Mouse (Mus musculus) small intestine, adult 2 months (tissue): ENCODE measurements around the gene Ruvbl1. TPM values are rescaled to one million over a fixed set of nuclear protein-coding genes. Genes with fewer than 3 reads are reported as not detected.

Source experiments
- H3K27ac ChIP-seq: fragments of 200-500 bp; 2 replicates; pipeline ENCODE4 v1.5.1; 2012; ENCODE audit warnings: low read depth, low read length, control low read depth, inconsistent platforms; ENCODE audit not compliant: insufficient read depth
- H3K27me3 ChIP-seq: fragments of 200-500 bp; 2 replicates; pipeline ENCODE4 v1.6.1; 2012; ENCODE audit warnings: mild to moderate bottlenecking, moderate library complexity, low read length, inconsistent platforms; ENCODE audit not compliant: control insufficient read depth, insufficient read depth
- H3K36me3 ChIP-seq: fragments of 200-500 bp; 2 replicates; pipeline ENCODE4 v1.6.1; 2012; ENCODE audit warnings: mild to moderate bottlenecking, low read length, control low read depth, inconsistent platforms; ENCODE audit not compliant: control insufficient read depth, insufficient read depth
- H3K4me1 ChIP-seq: fragments of 200-500 bp; 2 replicates; pipeline ENCODE4 v1.6.1; 2012; ENCODE audit warnings: low read length, inconsistent platforms, mixed read lengths; ENCODE audit not compliant: control insufficient read depth, insufficient read depth, insufficient read length
- H3K4me3 ChIP-seq: fragments of 200-500 bp; 2 replicates; pipeline ENCODE4 v1.5.1; 2012; ENCODE audit warnings: low read depth, mild to moderate bottlenecking, control low read depth, inconsistent platforms, low read length, moderate library complexity
- CTCF ChIP-seq: fragments of 200-500 bp; IDR thresholded peaks from 2 replicates; pipeline ENCODE4 v1.5.1; 2012; ENCODE audit warnings: low read depth, mild to moderate bottlenecking, control low read depth, inconsistent platforms, low read length, moderate library complexity, mixed read lengths; ENCODE audit not compliant: insufficient replicate concordance, insufficient read length; ENCODE audit errors: extremely low read depth
- POLR2A ChIP-seq: fragments of 200-500 bp; IDR thresholded peaks from 2 replicates; pipeline ENCODE4 v1.6.1; 2012; ENCODE audit warnings: low read depth, mild to moderate bottlenecking, control low read depth, inconsistent platforms, low read length, moderate library complexity
- WGBS: fragments of 180-500 bp; shearing (Covaris S2); methylation state at CpG from one replicate; pipeline ENCODE4 v1.1.7; 2018; 5-methylcytosine and 5-hydroxymethylcytosine counted together
- polyA plus RNA-seq: library from polyadenylated mRNA; depleted of rRNA; stranded (reverse); fragments of >200 nt; gene quantifications from 2 replicates; pipeline ENCODE4 v1.2.3, GENCODE M21; 2012; rRNA removed

Gene Ruvbl1
- 6.9 and 12.1 TPM in 2 replicates for polyA plus RNA-seq

- Histone ChIP-seq H3K27ac (no peak within 1 kb of the TSS), H3K4me3 (peak within 1 kb of the TSS; percentile 88), H3K36me3 (peaks cover 8% of the 10 kb centered on the region), H3K27me3 (no peaks in the 10 kb centered on the region), H3K4me1 (peaks cover 3% of the 10 kb centered on the region; the same call in 1 of the 2 replicates)
- WGBS: under 1% methylated on average over 42 of the region's 42 CpGs
- no peak for TF ChIP-seq CTCF
- peak; percentile 38; the same call in 1 of the 2 replicates for TF ChIP-seq POLR2A
Observed at GRCm38 (mm10) chr6:88465181-88465920, at the start of gene Ruvbl1. Ruvbl1 (plus strand) TSS chr6:88465409.

DNA sequence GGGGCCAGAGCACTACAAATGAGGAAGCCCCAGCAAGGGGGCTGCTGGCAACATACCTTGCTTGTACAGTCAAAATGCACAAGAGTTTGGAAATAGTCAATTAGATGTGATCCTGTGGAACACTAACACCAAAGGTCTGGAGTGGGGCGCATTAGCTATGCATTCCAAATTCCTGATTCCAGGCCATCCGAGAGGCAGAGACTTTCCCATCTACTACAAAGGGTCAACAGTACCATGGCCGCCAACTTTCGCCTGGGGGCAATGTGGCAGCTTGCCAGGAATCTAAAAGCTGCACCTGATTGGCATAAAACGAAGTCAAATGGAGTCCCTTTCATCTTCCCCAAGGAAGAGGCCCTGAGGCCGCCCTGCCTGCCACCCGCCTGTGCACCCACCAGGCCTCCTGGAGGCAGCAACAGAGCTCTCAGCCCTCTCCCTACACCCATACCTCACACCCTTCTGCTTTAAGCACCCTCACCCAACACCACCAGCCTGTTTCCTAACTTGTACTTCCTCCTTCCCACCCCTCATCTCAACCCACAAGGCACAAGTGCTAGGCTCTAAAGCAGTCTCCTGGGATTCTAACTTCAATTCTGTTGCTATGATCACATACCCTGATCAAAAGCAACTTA lies 49.0 kb upstream of the Ruvbl1 start:
- Histone ChIP-seq H3K36me3 (no peaks in the 10 kb centered on the region), H3K4me3 (no peak overlapping the region), H3K4me1 (no peaks in the 10 kb centered on the region), H3K27me3 (no peaks in the 10 kb centered on the region), H3K27ac (no peak overlapping the region)
- 90% methylated on average over 7 of the region's 7 CpGs for WGBS
- no peak for TF ChIP-seq POLR2A
- no peak for TF ChIP-seq CTCF

GRCm38 (mm10) chr6:88431202-88431601 lies 34.0 kb upstream of the Ruvbl1 start:
- H3K27ac ChIP-seq: no peak overlapping the region
- no peaks in the 10 kb centered on the region for H3K36me3 ChIP-seq
- 17% methylated on average over 4 of the region's 4 CpGs for WGBS
- no peak overlapping the region for H3K4me3 ChIP-seq
- no peaks in the 10 kb centered on the region for H3K27me3 ChIP-seq
- TF ChIP-seq POLR2A: no peak
- TF ChIP-seq CTCF: peak; percentile 58; the same call in 1 of the 2 replicates
- H3K4me1 ChIP-seq: no peaks in the 10 kb centered on the region

DNA sequence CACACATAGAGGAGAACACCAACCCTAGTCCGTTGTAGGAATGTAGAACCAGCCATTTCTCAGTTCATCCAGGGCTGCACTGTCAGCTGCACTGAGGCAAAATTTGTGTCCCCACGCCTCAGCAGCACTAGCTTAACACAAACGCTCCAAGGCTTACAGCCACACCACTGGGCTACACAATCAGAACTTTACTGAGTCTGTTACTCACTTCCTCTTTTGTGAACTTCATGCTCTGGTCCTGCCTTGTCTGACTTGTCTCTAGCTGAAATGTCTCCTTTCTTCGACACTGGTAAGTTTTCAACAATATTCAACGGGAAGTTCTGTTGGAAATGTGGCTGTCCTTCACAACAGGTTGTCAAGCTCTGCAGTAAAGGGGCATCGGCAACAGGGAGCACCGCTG lies 29.6 kb upstream of the Ruvbl1 start:
- Histone ChIP-seq H3K27me3 (no peaks in the 10 kb centered on the region), H3K4me1 (no peaks in the 10 kb centered on the region), H3K4me3 (no peak overlapping the region), H3K36me3 (no peaks in the 10 kb centered on the region), H3K27ac (no peak overlapping the region)
- no peak for TF ChIP-seq POLR2A
- no peak for TF ChIP-seq CTCF
- WGBS: 85% methylated on average over 7 of the region's 7 CpGs

- TF ChIP-seq CTCF: no peak
- TF ChIP-seq POLR2A: no peak
- H3K36me3 ChIP-seq: no peaks in the 10 kb centered on the region
- 76% methylated on average over 4 of the region's 4 CpGs for WGBS
- no peak overlapping the region for H3K27ac ChIP-seq
- H3K27me3 ChIP-seq: no peaks in the 10 kb centered on the region
- H3K4me1 ChIP-seq: peaks cover 6% of the 10 kb centered on the region; the same call in 1 of the 2 replicates
- H3K4me3 ChIP-seq: no peak overlapping the region
Observed at GRCm38 (mm10) chr6:88439056-88439455, 26.2 kb upstream of the Ruvbl1 start.

GRCm38 (mm10) chr6:88442551-88442950 lies 22.7 kb upstream of the Ruvbl1 start:
- H3K27me3 ChIP-seq: no peaks in the 10 kb centered on the region
- no peak overlapping the region for H3K27ac ChIP-seq
- TF ChIP-seq CTCF (no peak), POLR2A (no peak)
- H3K4me3 ChIP-seq: no peak overlapping the region
- 93% methylated on average over 3 of the region's 3 CpGs for WGBS
- H3K4me1 ChIP-seq: peaks cover 10% of the 10 kb centered on the region
- H3K36me3 ChIP-seq: no peaks in the 10 kb centered on the region

- Histone ChIP-seq H3K27ac (no peak overlapping the region), H3K36me3 (no peaks in the 10 kb centered on the region), H3K4me3 (no peak overlapping the region), H3K27me3 (0 out of 2 replicates have a peak, but pooled peaks cover 3% of the 10 kb centered on the region), H3K4me1 (peaks cover 10% of the 10 kb centered on the region)
- TF ChIP-seq POLR2A (no peak), CTCF (no peak)
- WGBS: 68% methylated on average over 3 of the region's 3 CpGs
Observed at GRCm38 (mm10) chr6:88443446-88443845, 21.8 kb upstream of the Ruvbl1 start.
